Mouse (Mus musculus) limb, embryonic 15.5 days (tissue): ENCODE measurements around the gene Rasef. TPM values are rescaled to one million over a fixed set of nuclear protein-coding genes. Genes with fewer than 3 reads are reported as not detected.
"Not testable (repeated sequence)": the region's sequence is repeated elsewhere in the genome, so short reads cannot be mapped to it uniquely, and the experiment has no call there.

Experiments
- ATAC-seq: fragments of 200-750 bp; cut with Nextera tagmentation; 2 replicates; pipeline ENCODE4 v1.8.0; 2017; ENCODE audit warnings: low read depth, moderate TSS enrichment; ENCODE audit not compliant: insufficient number of reproducible peaks, low FRiP score, low TSS enrichment
- H3K27ac ChIP-seq: fragments of 300-500 bp; sonication (generic); 2 replicates; pipeline ENCODE4 v1.5.1; 2015; ENCODE audit warnings: moderate library complexity, mild to moderate bottlenecking, inconsistent platforms
- H3K27me3 ChIP-seq: fragments of 300-500 bp; sonication (generic); 2 replicates; pipeline ENCODE4 v1.6.1; 2015; ENCODE audit warnings: inconsistent platforms
- H3K36me3 ChIP-seq: fragments of 300-500 bp; sonication (generic); 2 replicates; pipeline ENCODE4 v1.6.1; 2015; ENCODE audit warnings: inconsistent platforms
- H3K4me1 ChIP-seq: fragments of 300-500 bp; sonication (generic); 2 replicates; pipeline ENCODE4 v1.6.1; 2015; ENCODE audit warnings: inconsistent platforms
- H3K4me2 ChIP-seq: fragments of 300-500 bp; sonication (generic); 2 replicates; pipeline ENCODE4 v1.6.1; 2015; ENCODE audit warnings: mild to moderate bottlenecking, inconsistent platforms
- H3K4me3 ChIP-seq: fragments of 300-500 bp; sonication (generic); 2 replicates; pipeline ENCODE4 v1.5.1; 2015; ENCODE audit warnings: mild to moderate bottlenecking, inconsistent platforms
- H3K9ac ChIP-seq: fragments of 300-500 bp; sonication (generic); 2 replicates; pipeline ENCODE4 v1.6.1; 2015; ENCODE audit warnings: inconsistent platforms
- H3K9me3 ChIP-seq: fragments of 300-500 bp; sonication (generic); 2 replicates; pipeline ENCODE4 v1.6.1; 2016; ENCODE audit warnings: inconsistent platforms
- WGBS: fragments of 180-500 bp; shearing (Covaris S2); methylation state at CpG from one replicate; pipeline ENCODE4 v1.1.7; 2015; 5-methylcytosine and 5-hydroxymethylcytosine counted together
- polyA plus RNA-seq: library from polyadenylated mRNA; unstranded; fragments of >200 nt; fragmentation: Nextera tagmentation; extraction: Ambion mirVana; gene quantifications from 2 replicates; pipeline ENCODE4 v1.2.1, GENCODE M21; 2015

The Rasef gene
- polyA plus RNA-seq, 1 experiment from 2014 or later: 0.55 TPM

GRCm38 (mm10) chr4:73768156-73768555 is 22.6 kb downstream of the Rasef start:
- no peaks in the 10 kb centered on the region for H3K9me3 ChIP-seq
- no peak for ATAC-seq
- H3K4me3 ChIP-seq: no peak overlapping the region
- H3K36me3 ChIP-seq: no peaks in the 10 kb centered on the region
- no peaks in the 10 kb centered on the region for H3K4me1 ChIP-seq
- H3K9ac ChIP-seq: no peak overlapping the region
- no peaks in the 10 kb centered on the region for H3K27me3 ChIP-seq
- WGBS: 77% methylated on average over 3 of the region's 3 CpGs
- H3K27ac ChIP-seq: no peak overlapping the region
- no peak overlapping the region for H3K4me2 ChIP-seq

DNA sequence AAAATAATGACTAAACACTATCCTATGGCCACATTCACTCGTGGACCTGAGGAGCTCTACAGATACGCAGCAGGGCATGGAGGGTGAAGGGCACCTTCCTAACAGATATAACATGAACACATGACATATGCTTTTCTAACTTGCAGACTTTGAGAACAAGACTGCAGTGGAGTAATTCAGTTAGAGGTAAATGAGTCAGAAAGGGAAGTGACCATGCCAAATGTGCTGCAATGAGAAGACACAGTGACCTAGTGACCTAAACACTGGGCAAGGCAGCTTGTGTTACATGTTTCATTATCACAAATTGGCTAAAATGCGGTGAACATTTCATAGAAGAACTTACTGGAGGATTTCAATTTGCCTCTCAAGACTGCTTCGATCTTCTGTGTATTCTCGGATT is 42.6 kb downstream of the Rasef start:
- Histone ChIP-seq H3K4me1 (no peaks in the 10 kb centered on the region), H3K4me3 (no peak overlapping the region), H3K9ac (no peak overlapping the region), H3K9me3 (no peaks in the 10 kb centered on the region), H3K4me2 (no peak overlapping the region), H3K27me3 (no peaks in the 10 kb centered on the region), H3K36me3 (no peaks in the 10 kb centered on the region), H3K27ac (no peak overlapping the region)
- 83% methylated on average over 5 of the region's 5 CpGs for WGBS
- ATAC-seq: no peak

- H3K4me2 ChIP-seq: no peak overlapping the region
- 78% methylated on average over 3 of the region's 3 CpGs for WGBS
- no peaks in the 10 kb centered on the region for H3K27me3 ChIP-seq
- no peak overlapping the region for H3K9ac ChIP-seq
- H3K4me3 ChIP-seq: no peak overlapping the region
- no peaks in the 10 kb centered on the region for H3K9me3 ChIP-seq
- H3K4me1 ChIP-seq: no peaks in the 10 kb centered on the region
- H3K27ac ChIP-seq: no peak overlapping the region
- H3K36me3 ChIP-seq: no peaks in the 10 kb centered on the region
- no peak for ATAC-seq
These were observed 51.4 kb downstream of the Rasef start for GRCm38 (mm10) chr4:73739439-73739838.

- H3K4me1 ChIP-seq: no peaks in the 10 kb centered on the region
- H3K36me3 ChIP-seq: no peaks in the 10 kb centered on the region
- ATAC-seq: no peak
- H3K4me2 ChIP-seq: no peak overlapping the region
- no peak overlapping the region for H3K27ac ChIP-seq
- no peaks in the 10 kb centered on the region for H3K9me3 ChIP-seq
- no peak overlapping the region for H3K9ac ChIP-seq
- H3K4me3 ChIP-seq: no peak overlapping the region
- H3K27me3 ChIP-seq: no peaks in the 10 kb centered on the region
These were observed 71.0 kb downstream of the Rasef start for GRCm38 (mm10) chr4:73719819-73720218.

DNA sequence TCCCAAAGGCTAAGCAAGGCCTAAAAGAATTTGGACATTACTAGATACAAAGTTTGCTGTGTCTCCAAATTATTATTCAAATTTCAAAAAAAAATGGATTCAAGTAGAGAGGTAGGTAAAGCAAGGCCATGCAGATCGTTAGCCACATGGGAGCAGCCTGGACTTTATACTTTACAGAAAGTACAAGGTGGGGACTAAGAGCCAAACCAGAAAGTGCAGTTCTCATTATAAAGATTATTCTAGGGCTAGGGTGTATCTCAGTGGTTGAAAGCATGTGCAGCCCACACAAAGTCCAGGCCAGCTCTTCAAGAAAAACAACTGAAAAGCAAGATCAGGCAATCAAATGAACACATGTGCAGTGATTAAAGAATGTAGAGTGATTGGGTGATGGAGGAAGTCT is 72.0 kb downstream of the Rasef start:
- Histone ChIP-seq H3K9me3 (no peaks in the 10 kb centered on the region), H3K9ac (no peak overlapping the region), H3K27ac (no peak overlapping the region), H3K27me3 (no peaks in the 10 kb centered on the region), H3K36me3 (no peaks in the 10 kb centered on the region), H3K4me1 (no peaks in the 10 kb centered on the region), H3K4me2 (no peak overlapping the region), H3K4me3 (no peak overlapping the region)
- WGBS: 82% methylated on average over 1 of the region's 1 CpGs
- ATAC-seq: no peak

- not testable (repeated sequence) for ATAC-seq, H3K27me3 ChIP-seq, H3K9ac ChIP-seq, H3K4me3 ChIP-seq, H3K27ac ChIP-seq, H3K36me3 ChIP-seq, H3K4me1 ChIP-seq, H3K9me3 ChIP-seq, H3K4me2 ChIP-seq
- 92% methylated on average over 2 of the region's 4 CpGs for WGBS
These were observed 107.6 kb downstream of the Rasef start, which contains the start of gene Gm428 for GRCm38 (mm10) chr4:73683216-73683615. Gene Gm428, plus strand, starts transcription at chr4:73683516.

DNA sequence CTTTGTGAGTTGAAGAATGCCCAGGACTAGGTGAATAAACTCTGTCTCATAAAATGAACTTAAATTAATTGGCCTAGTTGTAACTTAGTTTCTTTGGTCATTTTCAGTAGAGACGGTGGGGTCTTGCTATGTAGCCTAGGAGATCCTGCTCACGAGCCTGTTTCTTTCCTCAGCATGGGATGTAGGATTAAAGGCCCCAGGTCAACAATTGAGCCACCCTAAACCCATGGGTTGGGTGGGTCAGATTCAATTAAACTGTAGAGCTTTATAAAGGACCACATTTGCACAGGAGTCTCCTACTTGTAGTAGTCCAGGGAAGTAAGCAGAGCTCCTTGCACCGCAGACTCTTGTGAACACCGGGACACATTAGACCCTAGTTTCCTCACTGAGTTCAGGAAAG is 122.7 kb downstream of the Rasef start, which contains the start of gene Gm11239:
Gene Gm11239 (plus strand): TSS at position 301 of the 400 bp plus-strand sequence.
- H3K4me2 ChIP-seq, ATAC-seq, H3K27me3 ChIP-seq, H3K4me1 ChIP-seq, H3K27ac ChIP-seq, H3K9me3 ChIP-seq, H3K4me3 ChIP-seq, H3K9ac ChIP-seq, H3K36me3 ChIP-seq: not testable (repeated sequence)
- no CpG with 5 or more reads among the region's 4 CpGs for WGBS

Other genes starting within 250 kb of the Rasef start
- not detected in 2 replicates for gene Gm11238, start 183.1 kb downstream of the Rasef start, polyA plus RNA-seq
- not detected in 2 replicates for gene Gm11237, start 168.0 kb downstream of the Rasef start, polyA plus RNA-seq
- not detected in 2 replicates for gene Gm11236, start 152.9 kb downstream of the Rasef start, polyA plus RNA-seq
- not detected in 2 replicates for gene Gm11239, start 122.6 kb downstream of the Rasef start, polyA plus RNA-seq
- gene Gm428, start 107.5 kb downstream of the Rasef start, polyA plus RNA-seq: not detected in 2 replicates
- not detected in 2 replicates for gene Gm11758, start 85.3 kb upstream of the Rasef start, polyA plus RNA-seq
- not detected in 2 replicates for gene Gm11757, start 100.1 kb upstream of the Rasef start, polyA plus RNA-seq
- not detected in 2 replicates for gene Gm13871, start 115.0 kb upstream of the Rasef start, polyA plus RNA-seq
- gene Gm11756, start 129.8 kb upstream of the Rasef start, polyA plus RNA-seq: not detected in 2 replicates
- 6.1 and 15.1 TPM in 2 replicates for gene 2310002L09Rik, start 159.9 kb upstream of the Rasef start, polyA plus RNA-seq
- gene Frmd3, start 222.4 kb upstream of the Rasef start, polyA plus RNA-seq: 2.2 and 3.4 TPM in 2 replicates